Mouse (Mus musculus): ENCODE data around the gene Hoxb2. TPM values are rescaled to one million over a fixed set of nuclear protein-coding genes. Genes with fewer than 3 reads are reported as not detected.

Hoxb2 gene
- total RNA-seq, 4 experiments from 2014 or later, result 0.38 to 0.80 (median 0.64) TPM

Small RNA genes within 50 kb of the gene (microRNA-seq; reads per million reads assigned to microRNA genes)
- 2,390 reads per million, percentile 88 among the genes with 10 or more reads in this experiment for gene Mir10a

Other genes starting within 250 kb of the Hoxb2 start
- gene Calcoco2, start 238.6 kb upstream of the Hoxb2 start, total RNA-seq (2022), result under 1 TPM in 1 of 4 experiments, not detected in 3; 0.29 TPM
- under 1 TPM in 1 of 4 experiments, not detected in 3; 0.14 TPM for gene Ttll6, start 216.7 kb upstream of the Hoxb2 start, total RNA-seq (2022)
- not detected for gene Hoxb13, start 156.2 kb upstream of the Hoxb2 start, total RNA-seq (2022)
- gene Hoxb9, start 79.1 kb upstream of the Hoxb2 start, total RNA-seq (2022), result not detected
- gene Hoxb8, start 68.6 kb upstream of the Hoxb2 start, total RNA-seq (2022), result not detected
- gene Hoxb7, start 63.9 kb upstream of the Hoxb2 start, total RNA-seq (2022), result not detected
- not detected for gene Hoxb6, start 58.0 kb upstream of the Hoxb2 start, total RNA-seq (2022)
- gene Hoxb5, start 47.2 kb upstream of the Hoxb2 start, total RNA-seq (2022), result under 1 TPM in 1 of 4 experiments, not detected in 3; 0.11 TPM
- gene Hoxb4, start 32.3 kb upstream of the Hoxb2 start, total RNA-seq (2022), result under 1 TPM; 0.35 to 0.63 (median 0.53) TPM
- under 1 TPM; 0.25 to 0.37 (median 0.30) TPM for gene Hoxb3, start 27.2 kb upstream of the Hoxb2 start, total RNA-seq (2022)
- not detected for gene Hoxb1, start 15.2 kb downstream of the Hoxb2 start, total RNA-seq (2022)
- gene Skap1, start 114.1 kb downstream of the Hoxb2 start, total RNA-seq (2022), result under 1 TPM in 2 of 4 experiments, not detected in 2; 0.30 to 0.34 TPM

Measured in heart, adult 8-10 months (tissue).